Mouse (Mus musculus) cerebellum, adult 8-10 months (tissue): ENCODE results near the gene Sdccag8.
"Not testable (repeated sequence)": the region's sequence is repeated elsewhere in the genome, so short reads cannot be mapped to it uniquely, and the experiment has no call there.

ENCODE experiments used
- DNase-seq: peaks from one replicate; pipeline ENCODE4 v3.0.0; 2022

Gene Sdccag8

DNA sequence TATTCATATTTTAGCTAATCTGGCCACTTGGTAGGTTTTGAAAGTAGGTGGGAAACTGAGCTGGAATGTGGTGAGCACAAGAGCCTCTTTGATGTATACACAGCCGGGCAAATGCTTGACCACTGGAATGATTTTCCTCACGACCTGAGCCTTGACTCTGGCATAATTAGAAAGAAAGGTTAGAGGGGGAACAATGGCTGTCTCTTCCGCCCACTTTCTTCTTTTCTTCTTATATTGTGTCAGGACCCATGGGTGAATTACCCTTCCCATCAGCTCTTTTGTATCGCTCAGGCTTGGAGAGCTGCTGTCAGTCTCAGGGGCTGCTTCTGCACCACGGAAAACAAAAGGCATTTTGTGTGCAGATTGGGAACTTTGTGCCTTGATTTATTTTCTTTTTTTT lies 65.6 kb downstream of the Sdccag8 start:
- no peak for DNase-seq

DNA sequence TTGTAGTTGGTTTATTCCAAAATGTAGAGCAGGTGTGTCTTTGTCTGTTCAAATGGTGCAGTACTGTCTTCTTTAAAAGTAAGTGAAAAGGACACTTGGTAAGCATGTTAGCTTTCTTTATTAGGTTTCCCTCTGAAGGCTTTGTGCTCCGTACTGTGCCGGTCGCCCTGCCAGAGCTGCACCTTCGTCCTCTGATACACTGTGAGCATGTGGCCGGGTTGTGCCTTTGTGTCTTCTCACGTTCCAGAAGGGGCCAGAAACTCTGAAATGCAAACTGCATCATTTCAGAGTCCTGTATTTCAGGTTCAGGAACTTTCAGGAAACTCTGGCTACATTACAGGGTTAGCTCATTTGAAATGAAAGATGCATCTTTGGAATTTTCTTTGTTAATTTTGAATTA lies 66.5 kb downstream of the Sdccag8 start:
- no peak for DNase-seq

DNA sequence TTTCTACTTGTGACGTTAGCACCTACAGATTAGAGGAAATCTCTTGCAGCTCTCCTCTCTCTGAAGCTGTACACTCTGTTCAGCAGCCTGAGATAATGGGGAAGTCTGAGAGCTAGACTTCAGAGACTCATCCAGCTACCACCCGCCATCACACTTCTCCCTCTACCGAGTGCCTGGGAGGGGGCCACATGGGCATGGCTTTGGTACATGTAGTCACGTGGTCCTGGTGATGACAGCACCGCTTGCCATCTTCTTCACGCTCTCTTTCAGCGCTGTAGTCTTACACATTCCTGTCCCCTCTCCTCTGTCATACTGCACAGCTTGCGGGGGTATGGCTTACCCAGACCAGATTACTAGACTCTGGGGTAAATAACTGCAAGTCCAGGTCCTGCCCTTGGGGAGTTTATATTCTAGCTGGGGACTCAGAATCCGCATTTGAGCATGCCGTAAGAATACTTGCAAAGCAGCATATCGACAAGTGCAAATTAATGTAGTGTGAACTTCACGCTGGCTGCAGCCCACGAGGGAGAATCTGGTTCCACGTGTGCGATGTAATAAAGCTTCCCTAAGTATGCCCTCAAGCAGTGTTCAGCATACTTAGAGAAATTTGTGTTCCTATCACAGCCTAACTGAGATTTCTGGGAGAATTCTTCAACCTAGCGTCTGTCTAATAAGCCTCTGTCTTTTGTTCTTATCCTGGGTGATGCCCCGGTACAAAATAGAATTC lies 70.9 kb downstream of the Sdccag8 start:
- DNase-seq = no peak

DNA sequence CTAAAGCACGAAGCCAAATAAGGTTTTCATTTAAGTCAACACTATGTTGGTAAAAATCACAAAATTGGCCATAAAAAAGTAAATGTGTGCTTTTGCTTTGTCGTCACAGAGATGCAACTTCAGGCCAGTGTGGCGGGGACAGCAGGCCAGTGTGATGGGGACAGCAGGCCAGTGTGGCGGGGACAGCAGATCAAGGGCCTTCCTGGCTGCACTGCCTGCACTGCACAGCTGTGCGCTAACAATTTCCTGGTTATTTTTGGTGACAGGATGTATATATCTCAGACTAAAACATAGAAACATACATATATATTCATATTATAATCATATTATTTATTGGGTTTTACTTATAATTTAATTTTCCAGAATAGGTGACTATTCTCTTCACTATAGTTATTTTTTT lies 71.5 kb downstream of the Sdccag8 start:
- no peak for DNase-seq

DNA sequence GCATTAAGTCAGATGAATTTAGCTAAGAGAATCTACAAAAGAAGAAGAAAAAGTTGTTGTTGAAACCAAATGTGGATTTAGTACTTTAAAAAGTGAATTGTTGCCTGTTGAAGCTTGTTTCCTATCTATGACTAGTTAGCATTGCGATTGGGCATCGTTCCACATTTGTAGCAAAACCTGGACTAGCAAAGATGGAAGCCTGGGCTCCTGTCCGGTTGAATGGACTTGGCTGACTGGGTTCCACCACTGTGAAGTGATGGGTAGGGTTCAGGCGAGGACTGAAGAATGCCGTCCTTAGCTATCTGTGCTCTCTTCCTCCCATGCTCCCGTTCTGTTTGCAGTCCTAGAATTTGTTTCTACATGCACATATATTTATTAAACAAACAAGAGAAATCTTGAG lies 89.3 kb downstream of the Sdccag8 start:
- DNase-seq = no peak

DNA sequence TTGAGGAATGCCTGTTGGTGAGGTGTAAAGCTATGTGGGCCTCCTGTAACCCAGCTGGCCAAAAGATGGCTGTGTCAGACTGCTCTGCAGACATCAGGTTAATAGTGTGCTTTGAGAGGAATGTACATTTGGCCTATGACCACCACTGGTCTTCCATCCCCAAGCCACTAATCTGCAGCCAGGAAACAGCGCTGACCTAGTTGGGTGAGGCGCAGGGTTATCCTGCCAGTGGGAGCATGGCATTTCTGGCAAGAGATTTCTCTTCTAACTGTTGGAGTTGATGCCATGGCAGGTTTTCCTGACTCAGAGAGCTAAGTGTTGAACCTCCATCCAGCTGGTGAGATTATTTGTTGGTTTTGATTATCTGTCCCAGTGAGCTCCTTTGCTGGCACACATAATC lies 101.5 kb downstream of the Sdccag8 start:
- peak; percentile 73 for DNase-seq

DNA sequence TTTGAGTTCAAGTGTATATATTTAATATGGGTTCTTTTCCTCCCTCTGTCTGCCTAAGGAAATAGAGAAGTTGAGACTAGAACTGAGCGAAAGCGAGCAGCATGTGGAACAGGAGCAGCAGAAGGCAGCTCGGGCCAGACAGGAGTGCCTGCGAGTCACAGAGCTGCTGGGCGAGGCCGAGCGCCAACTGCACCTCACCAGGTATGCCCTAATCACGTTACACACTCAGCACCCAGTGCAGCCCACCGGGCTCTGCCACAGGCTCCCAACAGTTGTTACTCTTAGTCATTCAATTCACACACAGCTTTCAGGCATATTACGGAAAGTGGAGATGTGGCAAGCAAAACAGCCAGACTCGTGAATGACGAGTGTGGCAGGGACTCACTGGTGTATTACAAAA lies 105.0 kb downstream of the Sdccag8 start:
- no peak for DNase-seq

DNA sequence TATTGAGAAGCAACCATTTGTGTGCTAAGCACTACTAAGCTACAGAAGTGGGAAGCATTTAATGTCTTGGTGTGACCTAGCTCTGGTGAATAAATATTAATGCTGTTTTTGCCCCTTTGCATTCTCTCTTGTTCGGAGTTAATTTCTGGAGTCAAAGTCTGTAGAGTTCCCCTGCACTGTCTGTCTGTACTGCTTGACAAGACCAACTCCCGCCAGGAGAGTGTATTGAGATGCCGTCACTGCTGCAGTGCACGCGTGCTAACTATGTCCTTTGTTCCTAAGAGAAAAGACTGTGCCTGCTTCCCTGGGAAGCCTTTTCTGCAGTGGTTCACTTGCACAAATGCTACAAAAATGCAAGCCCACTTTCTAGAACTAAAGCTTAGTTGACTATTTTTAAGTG lies 108.4 kb downstream of the Sdccag8 start:
- no peak for DNase-seq

DNA sequence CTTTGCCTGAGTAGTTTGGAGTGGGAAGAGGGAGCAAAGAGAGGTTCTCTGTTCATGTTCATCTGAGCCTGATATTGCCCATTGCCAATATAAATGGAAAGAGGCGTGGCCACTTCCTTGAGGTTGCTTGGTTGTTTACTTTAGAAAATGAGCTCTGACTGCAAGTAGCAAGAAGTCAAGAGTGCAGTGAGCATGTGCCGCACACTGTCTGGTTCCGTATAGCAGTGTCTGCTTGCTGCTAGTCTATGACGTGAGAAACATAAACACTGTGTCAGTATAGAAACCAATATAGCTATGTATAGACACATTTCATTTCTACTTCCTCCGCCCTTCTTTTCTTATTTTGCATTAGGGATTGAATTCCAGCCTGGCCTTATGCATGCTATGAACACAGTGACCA lies 111.5 kb downstream of the Sdccag8 start:
- no peak for DNase-seq

DNA sequence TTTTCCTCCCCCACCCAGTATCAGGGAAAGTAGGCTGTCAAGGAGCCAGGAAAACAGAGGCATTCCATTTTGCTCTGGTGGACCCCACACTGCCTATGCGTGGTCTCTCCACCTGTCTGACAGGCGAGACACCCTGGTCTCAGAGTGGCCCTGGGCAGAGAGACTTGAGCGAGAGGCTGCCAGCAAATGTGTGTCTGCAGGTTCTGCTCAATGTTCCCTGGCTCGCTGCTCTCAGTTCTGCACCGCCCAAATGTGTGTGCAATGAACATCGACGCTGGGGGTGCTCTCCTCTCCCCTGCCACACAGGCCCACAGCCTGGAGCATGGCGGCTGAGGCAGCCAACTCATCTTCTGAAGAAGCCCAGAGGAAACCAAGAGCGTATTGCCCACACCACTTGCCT lies 112.9 kb downstream of the Sdccag8 start:
- DNase-seq = no peak

DNA sequence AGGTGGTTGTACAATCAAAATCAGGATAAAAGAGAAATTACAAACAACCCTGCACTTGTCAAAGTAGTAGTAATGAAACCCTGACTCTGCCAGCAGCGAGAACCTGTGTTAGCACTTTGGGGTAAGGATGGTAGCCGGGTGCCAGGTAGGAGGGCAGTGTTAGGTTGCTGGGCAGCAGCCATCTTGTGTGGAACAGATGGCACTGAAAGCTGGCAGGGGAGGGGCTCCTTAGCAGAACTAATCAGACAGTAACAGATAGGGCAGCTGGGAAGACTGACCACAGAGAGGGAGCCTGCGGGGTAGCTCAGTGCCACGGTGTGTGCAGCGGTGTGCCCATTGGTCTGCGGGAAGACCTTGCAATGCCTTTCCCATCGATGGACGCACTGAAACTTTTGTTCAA lies 115.2 kb downstream of the Sdccag8 start:
- DNase-seq = peak; percentile 91

DNA sequence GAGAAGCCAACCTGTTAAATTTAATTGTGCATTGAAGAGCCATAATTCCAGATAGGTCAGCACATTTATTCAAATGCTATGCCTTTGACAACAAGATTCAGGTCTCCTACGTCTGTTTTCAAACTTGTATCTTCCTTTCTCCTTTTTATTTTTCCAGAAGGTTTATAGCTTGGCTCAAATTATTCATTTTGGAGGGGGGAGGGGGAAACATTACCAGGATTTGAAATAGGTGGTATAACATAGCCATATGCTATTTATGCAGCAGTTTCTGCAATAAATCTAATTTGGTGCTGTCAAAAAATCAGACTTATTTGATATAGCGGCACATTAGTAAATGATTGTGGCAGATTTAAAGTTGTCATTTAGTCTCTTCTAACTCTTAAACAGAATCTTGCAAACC lies 116.1 kb downstream of the Sdccag8 start:
- no peak for DNase-seq

DNA sequence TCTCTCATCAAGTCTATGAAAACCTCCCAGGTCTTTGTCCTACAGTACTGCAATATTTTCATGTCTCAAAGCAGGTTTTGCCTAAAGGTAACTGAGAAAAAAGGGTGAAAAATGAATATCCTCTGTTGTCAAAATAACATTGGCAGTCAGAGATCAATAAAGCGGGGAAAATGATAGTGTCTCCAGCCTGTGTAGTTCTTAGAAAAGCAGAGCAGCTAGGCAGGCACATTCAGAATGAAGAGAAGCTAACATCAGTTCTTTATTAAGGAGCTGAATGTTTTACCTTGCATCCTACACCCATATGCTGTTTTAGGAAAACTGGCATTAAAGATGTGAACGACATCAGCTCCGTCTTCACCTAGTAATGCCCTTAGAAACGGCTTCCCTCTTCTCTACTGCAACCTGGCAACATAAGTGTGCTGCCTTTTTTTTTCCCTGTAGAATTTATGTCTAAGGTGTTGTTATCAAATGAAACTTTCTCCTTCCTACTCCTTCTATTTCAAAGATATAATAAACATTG lies 116.6 kb downstream of the Sdccag8 start:
- DNase-seq = no peak

DNA sequence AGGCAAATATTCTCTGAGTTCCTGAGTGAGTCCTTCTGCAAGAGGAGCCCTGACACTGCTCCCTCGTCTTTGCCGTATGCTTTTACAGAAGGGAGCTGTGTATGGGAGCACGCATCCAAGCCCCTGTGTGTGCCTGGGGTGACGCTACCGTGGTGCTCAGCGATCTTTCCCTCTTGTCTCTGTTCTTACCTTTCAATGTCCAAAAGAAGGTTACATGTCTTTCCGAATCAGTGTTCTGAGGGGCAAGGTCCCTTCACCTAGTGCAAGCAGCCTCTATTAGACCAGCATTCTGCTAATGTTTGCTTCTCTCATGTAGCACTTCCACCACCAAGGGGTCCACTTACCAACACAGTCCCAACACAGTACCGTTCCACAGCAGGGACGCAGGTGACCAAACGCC lies 117.1 kb downstream of the Sdccag8 start:
- DNase-seq = peak; percentile 69

DNA sequence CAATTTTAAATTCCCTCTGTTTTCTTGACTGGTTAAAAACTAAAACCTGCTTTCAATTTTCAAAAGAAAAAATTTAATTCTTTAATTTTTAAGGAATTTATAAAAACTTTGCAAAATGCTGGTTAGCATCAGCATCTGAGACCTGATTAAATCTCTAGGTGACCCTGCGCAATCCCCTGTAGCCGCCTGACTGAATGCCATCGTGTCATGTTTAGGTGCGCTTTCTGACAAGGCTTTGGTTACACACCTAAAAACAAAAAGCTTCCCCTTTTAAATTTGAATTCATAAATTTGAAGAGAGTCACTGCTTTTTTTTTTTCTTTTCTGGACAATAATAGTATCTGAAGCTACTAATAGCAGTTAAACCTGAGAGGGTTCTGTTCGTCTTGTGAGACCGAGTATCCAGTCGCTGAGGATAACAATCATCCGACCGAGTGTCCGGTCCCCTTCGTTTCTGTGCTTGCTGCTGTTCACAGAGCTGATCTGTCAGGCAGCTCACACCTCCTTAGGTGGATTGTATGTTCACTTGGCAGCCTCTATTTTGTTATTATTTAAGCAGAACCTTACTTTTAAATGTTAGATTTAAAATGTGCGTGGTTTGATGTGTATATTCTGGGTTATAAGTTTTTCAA lies 118.0 kb downstream of the Sdccag8 start:
- no peak for DNase-seq

DNA sequence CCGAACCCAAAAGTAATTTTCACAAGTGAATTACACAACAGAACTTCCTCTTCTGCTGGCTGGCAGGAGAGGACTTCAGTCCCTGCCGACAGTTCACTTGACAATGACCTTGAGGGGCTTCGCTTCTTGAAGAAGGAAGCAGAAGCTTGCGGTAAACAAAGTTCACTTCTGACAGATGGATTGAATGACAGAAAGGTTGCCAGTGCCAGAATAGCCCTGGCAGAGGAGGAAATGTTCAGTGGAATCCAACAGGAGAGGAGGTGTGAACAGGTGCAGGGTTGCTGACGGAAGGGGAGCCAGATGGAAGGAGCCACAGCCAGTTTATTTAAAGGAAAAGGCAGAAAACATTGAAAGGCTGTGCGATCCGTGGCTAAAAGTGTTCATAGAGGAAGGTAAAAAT lies 118.9 kb downstream of the Sdccag8 start:
- peak; percentile 86 for DNase-seq

DNA sequence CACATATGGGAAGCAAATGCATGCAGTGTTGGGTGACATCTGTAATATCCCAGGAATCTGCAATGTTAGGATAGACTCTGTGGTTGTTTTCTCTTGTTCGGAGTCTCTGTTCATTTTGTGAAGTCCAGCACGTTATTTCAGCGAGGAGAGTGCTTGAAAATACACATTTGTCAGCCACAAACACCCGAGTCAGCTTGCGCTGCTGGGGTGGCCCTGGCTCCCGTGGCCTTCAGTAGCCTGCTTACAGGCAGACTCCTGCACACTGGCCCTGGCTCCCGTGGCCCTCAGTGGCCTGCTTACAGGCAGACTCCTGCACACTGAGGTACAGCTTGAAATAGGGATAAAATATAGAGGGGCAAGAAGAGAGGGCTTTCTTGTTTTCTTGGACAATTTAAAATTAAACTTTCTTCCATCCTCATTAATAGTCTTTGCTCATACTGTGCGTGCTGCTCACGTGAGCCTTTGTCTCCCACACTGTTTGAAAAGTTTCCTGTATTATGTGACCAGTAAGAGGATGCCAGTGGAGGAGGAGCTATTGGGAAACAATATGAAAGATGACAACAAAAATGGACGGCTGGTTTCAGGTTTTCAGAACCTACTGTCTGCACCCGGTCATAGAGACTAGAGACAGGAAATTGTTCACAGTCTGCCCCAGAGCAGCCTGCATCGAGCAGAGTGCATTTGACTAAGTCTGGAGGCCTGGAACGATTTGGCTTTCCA lies 119.7 kb downstream of the Sdccag8 start:
- DNase-seq = peak; percentile 63

DNA sequence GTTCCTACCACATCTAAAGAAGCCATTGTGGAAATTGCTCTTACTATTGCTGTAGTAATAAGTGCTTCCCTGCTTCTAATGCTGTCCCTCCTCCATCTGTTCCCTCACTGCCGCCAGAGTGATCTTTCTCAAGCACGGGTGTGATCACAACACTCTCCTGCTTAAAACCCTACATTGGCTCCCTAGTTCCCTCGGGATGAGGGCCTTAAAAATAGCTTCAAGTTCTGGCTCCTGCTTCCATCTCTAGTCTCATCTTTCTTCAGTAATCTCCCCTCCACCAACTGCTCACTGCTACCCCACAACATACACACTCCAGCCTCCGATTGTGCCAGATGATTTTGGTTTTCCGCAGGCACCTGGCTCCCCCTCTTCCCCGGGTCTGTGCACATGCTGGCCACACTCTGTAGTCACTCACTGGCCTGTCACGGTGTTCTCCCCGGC lies 125.5 kb downstream of the Sdccag8 start:
- peak; percentile 54 for DNase-seq

DNA sequence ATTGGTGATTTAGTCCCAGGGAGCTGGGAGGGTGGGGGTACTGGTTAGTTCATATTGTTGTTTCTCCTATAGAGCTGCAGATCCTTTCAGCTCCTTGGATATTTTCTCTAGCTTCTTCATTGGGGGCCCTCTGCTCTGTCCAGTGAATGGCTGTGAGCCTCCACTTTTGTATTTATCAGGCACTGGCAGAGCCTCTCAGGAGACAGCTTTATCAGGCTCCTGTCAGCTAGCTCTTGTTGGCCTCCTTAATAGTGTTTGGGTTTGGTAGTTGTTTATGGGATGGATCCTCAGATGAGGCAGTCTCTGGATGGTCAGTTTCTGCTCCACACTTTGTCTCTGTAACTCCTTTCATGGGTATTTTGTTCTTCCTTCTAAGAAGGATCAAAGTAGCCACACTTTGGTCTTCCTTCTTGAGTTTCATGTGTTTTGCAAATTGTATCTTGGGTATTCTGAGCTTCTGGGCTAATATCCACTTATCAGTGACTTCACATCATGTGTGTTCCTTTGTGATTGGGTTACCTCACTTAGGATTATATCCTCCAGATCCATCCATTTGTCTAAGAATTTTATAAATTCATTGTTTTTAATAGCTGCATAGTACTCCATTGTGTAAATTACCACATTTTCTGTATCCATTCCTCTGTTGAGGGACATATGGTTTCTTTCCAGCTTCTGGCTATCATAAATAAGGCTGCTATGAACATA lies 127.0 kb downstream of the Sdccag8 start:
- not testable (repeated sequence) for DNase-seq

DNA sequence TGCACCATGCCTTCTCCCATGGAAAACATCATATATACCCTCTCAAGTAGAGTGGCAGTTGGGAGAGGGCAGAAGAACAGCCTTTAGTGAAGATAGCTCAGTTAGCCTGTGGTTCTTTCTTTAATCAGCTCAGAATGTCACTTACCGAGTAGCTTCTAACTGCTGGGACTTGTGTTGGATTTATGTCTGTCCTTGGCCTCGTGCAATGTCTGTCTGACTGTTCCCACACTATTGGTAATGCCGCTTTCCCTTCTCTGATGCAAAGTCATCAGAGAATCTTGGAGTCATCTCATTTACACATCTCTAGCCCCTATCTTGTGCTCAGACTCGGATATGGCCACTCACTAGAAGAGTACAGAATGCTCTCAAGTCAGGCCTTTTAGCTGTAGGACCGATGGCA lies 128.7 kb downstream of the Sdccag8 start:
- no peak for DNase-seq

DNA sequence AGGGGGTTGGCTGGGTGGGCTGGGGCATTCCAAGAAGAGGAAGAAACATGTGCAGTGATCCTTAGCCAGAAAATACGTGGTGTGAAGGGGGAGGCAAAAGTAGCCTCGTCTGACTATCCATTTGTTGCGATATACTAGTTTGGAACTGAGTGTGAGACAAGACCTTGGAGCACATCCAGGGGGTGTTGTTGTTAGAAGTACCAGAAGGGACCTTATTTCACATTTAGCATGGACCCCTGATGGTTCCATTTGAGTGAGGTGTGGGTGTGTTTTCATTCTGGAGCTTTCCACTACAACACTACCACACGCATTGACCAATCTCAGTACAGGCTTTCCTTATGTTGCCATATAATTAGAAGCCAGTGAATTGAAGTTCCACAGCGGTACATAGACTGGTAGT lies 129.5 kb downstream of the Sdccag8 start:
- no peak for DNase-seq

DNA sequence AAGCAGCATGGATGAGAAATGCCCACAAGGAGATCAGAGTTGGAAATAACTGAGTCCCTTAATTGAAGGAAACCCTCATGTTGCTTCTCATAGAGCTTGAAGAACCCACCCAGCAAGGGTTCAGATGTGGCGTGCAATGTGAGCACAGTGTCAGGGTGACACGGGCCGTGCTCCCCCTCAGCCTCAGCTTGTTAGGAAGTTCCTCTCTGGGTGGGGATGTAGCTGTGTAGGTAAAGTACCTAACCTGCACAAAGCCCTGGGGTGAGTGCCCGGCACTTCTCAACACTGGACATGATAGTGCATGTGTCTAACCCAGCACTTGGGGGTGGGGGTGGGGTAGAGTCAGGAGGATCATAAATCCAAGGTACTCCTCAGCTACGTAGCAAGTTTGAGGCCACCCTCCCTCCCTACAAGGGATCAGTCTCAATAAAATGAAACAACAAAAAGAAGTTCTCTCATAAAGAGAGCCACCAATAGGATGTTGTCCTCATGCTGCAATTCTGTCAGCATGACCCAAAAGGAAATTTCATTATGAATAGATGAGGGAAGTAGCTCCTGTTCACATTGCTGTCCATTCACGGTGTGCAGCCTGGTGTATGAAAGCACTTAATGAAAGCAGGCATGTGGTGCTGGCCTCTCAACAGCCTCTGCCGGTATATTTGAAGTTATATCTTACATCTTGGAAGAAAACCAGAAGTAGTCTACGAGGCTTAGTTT lies 130.2 kb downstream of the Sdccag8 start:
- DNase-seq = no peak

DNA sequence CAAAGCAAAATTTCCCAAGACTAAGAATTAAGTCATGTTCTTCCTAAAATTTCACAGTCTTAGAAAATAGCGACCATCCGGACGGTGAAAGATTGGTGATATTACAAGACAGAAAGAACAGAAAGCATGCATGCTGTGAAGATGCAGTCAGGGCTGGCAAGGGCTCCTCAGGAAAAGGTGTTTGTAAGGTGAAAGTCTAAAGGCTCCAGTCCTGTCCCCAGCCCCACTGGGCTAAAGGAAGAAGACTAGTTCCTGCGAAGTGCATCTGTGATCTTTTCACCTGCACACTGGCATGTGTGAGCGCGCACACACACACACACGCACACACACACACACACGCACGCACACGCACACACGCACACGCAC lies 130.7 kb downstream of the Sdccag8 start:
- DNase-seq = no peak
